Mouse (Mus musculus): ENCODE data around the gene Luc7l3. TPM values are rescaled to one million over a fixed set of nuclear protein-coding genes. Genes with fewer than 3 reads are reported as not detected.

Luc7l3 gene
- polyA plus RNA-seq, 1 experiment: 16.1 TPM

GRCm38 (mm10) chr11:94339732-94340585 is 18.2 kb upstream of the Luc7l3 start:
- no peak overlapping the region for H3K4me3 ChIP-seq (replicated peaks; ENCODE audit: extremely low read depth, low read depth, low read length)
- peaks cover 12% of the 10 kb centered on the region for H3K4me1 ChIP-seq (ENCODE audit: control insufficient read depth, insufficient read depth, low read length)
- WGBS: 55% methylated on average over 18 of the region's 18 CpGs
- peak; percentile 61 for DNase-seq
- TF ChIP-seq CTCF (IDR thresholded peaks at IDR 0.05; ENCODE audit: insufficient read depth, low read length) (peak; percentile 63), POLR2A (IDR thresholded peaks at IDR 0.05; ENCODE audit: borderline replicate concordance, extremely low read depth, low read depth, low read length) (no peak)

- Histone ChIP-seq H3K4me1 (ENCODE audit: control insufficient read depth, insufficient read depth, low read length) (peaks cover 12% of the 10 kb centered on the region), H3K4me3 (replicated peaks; ENCODE audit: extremely low read depth, low read depth, low read length) (no peak overlapping the region)
- 69% methylated on average over 2 of the region's 2 CpGs for WGBS
- no peak for DNase-seq
- TF ChIP-seq POLR2A (IDR thresholded peaks at IDR 0.05; ENCODE audit: borderline replicate concordance, extremely low read depth, low read depth, low read length) (no peak), CTCF (IDR thresholded peaks at IDR 0.05; ENCODE audit: insufficient read depth, low read length) (no peak)
Observed at GRCm38 (mm10) chr11:94338347-94338746, 16.6 kb upstream of the Luc7l3 start.

GRCm38 (mm10) chr11:94336551-94336950 is 14.8 kb upstream of the Luc7l3 start:
- Histone ChIP-seq H3K4me1 (ENCODE audit: control insufficient read depth, insufficient read depth, low read length) (peaks cover 4% of the 10 kb centered on the region), H3K4me3 (replicated peaks; ENCODE audit: extremely low read depth, low read depth, low read length) (no peak overlapping the region)
- TF ChIP-seq POLR2A (IDR thresholded peaks at IDR 0.05; ENCODE audit: borderline replicate concordance, extremely low read depth, low read depth, low read length) (no peak), CTCF (IDR thresholded peaks at IDR 0.05; ENCODE audit: insufficient read depth, low read length) (no peak)
- no peak for DNase-seq

GRCm38 (mm10) chr11:94334386-94334968 is 12.7 kb upstream of the Luc7l3 start:
- DNase-seq: no peak
- WGBS: 85% methylated on average over 8 of the region's 8 CpGs
- no peak overlapping the region for H3K4me3 ChIP-seq (replicated peaks; ENCODE audit: extremely low read depth, low read depth, low read length)
- TF ChIP-seq POLR2A (IDR thresholded peaks at IDR 0.05; ENCODE audit: borderline replicate concordance, extremely low read depth, low read depth, low read length): no peak
- H3K4me1 ChIP-seq (ENCODE audit: control insufficient read depth, insufficient read depth, low read length): peaks cover 9% of the 10 kb centered on the region

DNA sequence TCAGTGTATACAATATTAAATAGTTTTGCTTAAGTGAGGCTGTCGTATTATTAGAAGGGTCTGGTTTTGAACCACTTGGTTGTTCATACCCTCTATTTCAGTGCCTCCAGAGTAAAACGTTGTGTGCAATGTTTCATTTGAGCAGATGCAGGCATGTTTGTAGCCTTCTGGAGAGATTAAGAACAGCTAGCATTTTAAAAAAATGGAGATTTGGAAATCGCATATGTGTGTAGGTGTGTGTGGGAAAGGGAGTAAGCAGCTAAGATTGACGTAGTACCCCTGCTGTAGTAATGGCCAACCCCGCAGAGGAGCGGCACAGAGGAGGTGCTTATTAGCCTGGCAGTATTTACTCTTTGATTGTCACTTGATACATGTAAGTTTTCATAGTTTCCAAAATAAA is 10.9 kb upstream of the Luc7l3 start:
- no peak for DNase-seq
- 73% methylated on average over 6 of the region's 6 CpGs for WGBS
- H3K4me3 ChIP-seq (replicated peaks; ENCODE audit: extremely low read depth, low read depth, low read length): no peak overlapping the region
- peaks cover 9% of the 10 kb centered on the region for H3K4me1 ChIP-seq (ENCODE audit: control insufficient read depth, insufficient read depth, low read length)
- TF ChIP-seq CTCF (IDR thresholded peaks at IDR 0.05; ENCODE audit: insufficient read depth, low read length) (no peak), POLR2A (IDR thresholded peaks at IDR 0.05; ENCODE audit: borderline replicate concordance, extremely low read depth, low read depth, low read length) (no peak)

- 81% methylated on average over 3 of the region's 3 CpGs for WGBS
- Histone ChIP-seq H3K4me1 (ENCODE audit: control insufficient read depth, insufficient read depth, low read length) (peaks cover 15% of the 10 kb centered on the region), H3K4me3 (replicated peaks; ENCODE audit: extremely low read depth, low read depth, low read length) (no peak overlapping the region)
- no peak for DNase-seq
- TF ChIP-seq POLR2A (IDR thresholded peaks at IDR 0.05; ENCODE audit: borderline replicate concordance, extremely low read depth, low read depth, low read length) (no peak), CTCF (IDR thresholded peaks at IDR 0.05; ENCODE audit: insufficient read depth, low read length) (no peak)
Observed at GRCm38 (mm10) chr11:94330211-94330610, 8.4 kb upstream of the Luc7l3 start.

GRCm38 (mm10) chr11:94329270-94329891 is 7.6 kb upstream of the Luc7l3 start:
- peaks cover 15% of the 10 kb centered on the region for H3K4me1 ChIP-seq (ENCODE audit: control insufficient read depth, insufficient read depth, low read length)
- no peak for DNase-seq
- no peak overlapping the region for H3K4me3 ChIP-seq (replicated peaks; ENCODE audit: extremely low read depth, low read depth, low read length)
- TF ChIP-seq CTCF (IDR thresholded peaks at IDR 0.05; ENCODE audit: insufficient read depth, low read length) (peak; percentile 72), POLR2A (IDR thresholded peaks at IDR 0.05; ENCODE audit: borderline replicate concordance, extremely low read depth, low read depth, low read length) (no peak)
- WGBS: 25% methylated on average over 4 of the region's 4 CpGs

GRCm38 (mm10) chr11:94328644-94329025 is 6.8 kb upstream of the Luc7l3 start:
- Histone ChIP-seq H3K4me3 (replicated peaks; ENCODE audit: extremely low read depth, low read depth, low read length) (peak overlapping the region; percentile 71), H3K4me1 (ENCODE audit: control insufficient read depth, insufficient read depth, low read length) (peaks cover 15% of the 10 kb centered on the region)
- TF ChIP-seq CTCF (IDR thresholded peaks at IDR 0.05; ENCODE audit: insufficient read depth, low read length) (no peak), POLR2A (IDR thresholded peaks at IDR 0.05; ENCODE audit: borderline replicate concordance, extremely low read depth, low read depth, low read length) (no peak)
- DNase-seq: no peak
- WGBS: 2% methylated on average over 10 of the region's 10 CpGs

- DNase-seq: peak; percentile 92
- Histone ChIP-seq H3K4me1 (ENCODE audit: control insufficient read depth, insufficient read depth, low read length) (peaks cover 13% of the 10 kb centered on the region), H3K4me3 (replicated peaks; ENCODE audit: extremely low read depth, low read depth, low read length) (peak within 1 kb of the TSS; percentile 71)
- TF ChIP-seq POLR2A (IDR thresholded peaks at IDR 0.05; ENCODE audit: borderline replicate concordance, extremely low read depth, low read depth, low read length): peak; percentile 93; the same call in 1 of the 2 replicates
- TF ChIP-seq CTCF (IDR thresholded peaks at IDR 0.05; ENCODE audit: insufficient read depth, low read length): no peak
- under 1% methylated on average over 77 of the region's 78 CpGs for WGBS
Observed at GRCm38 (mm10) chr11:94327693-94328643, 6.2 kb upstream of the Luc7l3 start, which contains the start of gene Ankrd40. Gene Ankrd40 (plus strand): TSS chr11:94328001.

Measured in lung, adult 2 months (tissue).